Mouse (Mus musculus) heart, postnatal 0 days (tissue): ENCODE results near the gene Tspan3. TPM values are rescaled to one million over a fixed set of nuclear protein-coding genes. Genes with fewer than 3 reads are reported as not detected.

Experiments
- ATAC-seq: fragments of 200-750 bp; cut with Nextera tagmentation; 2 replicates; pipeline ENCODE4 v1.8.0; 2017; ENCODE audit warnings: low read depth, moderate number of reproducible peaks, moderate library complexity; ENCODE audit not compliant: insufficient read depth
- DNase-seq: peaks from one replicate; pipeline ENCODE4 v3.0.0-alpha.2; 2016; ENCODE audit warnings: low spot score
- H3K27ac ChIP-seq: fragments of 300-500 bp; sonication (generic); 2 replicates; pipeline ENCODE4 v1.5.1; 2014; ENCODE audit warnings: low read depth, mild to moderate bottlenecking
- H3K27me3 ChIP-seq: fragments of 300-500 bp; sonication (generic); 2 replicates; pipeline ENCODE4 v1.6.1; 2014; ENCODE audit warnings: low read length, mixed read lengths; ENCODE audit not compliant: control insufficient read depth, insufficient read depth
- H3K36me3 ChIP-seq: fragments of 300-500 bp; sonication (generic); replicated peaks from 2 replicates; pipeline ENCODE4 v1.6.1; 2014; ENCODE audit warnings: low read length, mixed read lengths; ENCODE audit not compliant: control insufficient read depth, insufficient read depth
- H3K4me1 ChIP-seq: fragments of 300-500 bp; sonication (generic); 2 replicates; pipeline ENCODE4 v1.6.1; 2014; ENCODE audit warnings: antibody characterized with exemption; ENCODE audit not compliant: control insufficient read depth, insufficient read depth
- H3K4me2 ChIP-seq: fragments of 300-500 bp; sonication (generic); 2 replicates; pipeline ENCODE4 v1.6.1; 2014; ENCODE audit warnings: low read depth, mild to moderate bottlenecking, low read length, moderate library complexity
- H3K4me3 ChIP-seq: fragments of 300-500 bp; sonication (generic); 2 replicates; pipeline ENCODE4 v1.5.1; 2014; ENCODE audit warnings: low read depth, low read length
- H3K9ac ChIP-seq: fragments of 300-500 bp; sonication (generic); replicated peaks from 2 replicates; pipeline ENCODE4 v1.6.1; 2014; ENCODE audit warnings: low read depth, low read length, mixed read lengths
- H3K9me3 ChIP-seq: fragments of 300-500 bp; sonication (generic); replicated peaks from 2 replicates; pipeline ENCODE4 v1.6.1; 2016; ENCODE audit warnings: low read length; ENCODE audit not compliant: control insufficient read depth
- CTCF ChIP-seq: IDR thresholded peaks from 2 replicates; pipeline ENCODE4 v1.5.1; 2016; ENCODE audit warnings: antibody characterized with exemption, control low read depth, low read depth
- EP300 ChIP-seq: IDR thresholded peaks from 2 replicates; pipeline ENCODE4 v1.6.1; 2016; ENCODE audit warnings: antibody characterized with exemption, low read depth
- WGBS: fragments of 180-500 bp; shearing (Covaris S2); extraction: QIAGEN DNeasy Blood & Tissue Kit; methylation state at CpG from one replicate; pipeline ENCODE4 v1.1.7; 2014; 5-methylcytosine and 5-hydroxymethylcytosine counted together
- polyA plus RNA-seq: library from polyadenylated mRNA; unstranded; fragments of >200 nt; fragmentation: Nextera tagmentation; extraction: Ambion mirVana; gene quantifications from 2 replicates; pipeline ENCODE4 v1.2.1, GENCODE M21; 2015
- total RNA-seq: library from RNA; depleted of rRNA; stranded (reverse); fragments of >200 nt; gene quantifications from 2 replicates; pipeline ENCODE4 v1.2.3, GENCODE M21; 2014; ENCODE audit warnings: low replicate concordance

Tspan3 gene
- total and polyA plus RNA-seq, 2 experiments from 2014 or later: 402 to 461 TPM

- ATAC-seq: no peak
These were observed 57.8 kb downstream of the Tspan3 start for GRCm38 (mm10) chr9:56107527-56107926.

GRCm38 (mm10) chr9:56106274-56107072, 58.8 kb downstream of the Tspan3 start:
- WGBS: 72% methylated on average over 6 of the region's 6 CpGs
- ATAC-seq: no peak
- Histone ChIP-seq H3K4me1 (0 out of 2 replicates have a peak, but pooled peaks cover 3% of the 10 kb centered on the region), H3K9me3 (no peaks in the 10 kb centered on the region), H3K36me3 (no peaks in the 10 kb centered on the region), H3K27ac (no peak overlapping the region), H3K9ac (no peak overlapping the region), H3K4me2 (no peak overlapping the region), H3K4me3 (no peak overlapping the region), H3K27me3 (no peaks in the 10 kb centered on the region)
- no peak for DNase-seq
- TF ChIP-seq EP300 (no peak), CTCF (no peak)

More at GRCm38 (mm10) chr9:56107527-56107926, 57.8 kb downstream of the Tspan3 start:
- Histone ChIP-seq H3K4me1 (0 out of 2 replicates have a peak, but pooled peaks cover 3% of the 10 kb centered on the region), H3K36me3 (no peaks in the 10 kb centered on the region), H3K27ac (no peak overlapping the region), H3K9me3 (no peaks in the 10 kb centered on the region), H3K4me3 (no peak overlapping the region), H3K9ac (no peak overlapping the region), H3K27me3 (no peaks in the 10 kb centered on the region), H3K4me2 (no peak overlapping the region)
- no peak for DNase-seq
- TF ChIP-seq CTCF: no peak
- no peak for TF ChIP-seq EP300
- WGBS: 66% methylated on average over 6 of the region's 6 CpGs

GRCm38 (mm10) chr9:56104921-56105320, 60.4 kb downstream of the Tspan3 start:
- H3K9me3 ChIP-seq: no peaks in the 10 kb centered on the region
- no peak overlapping the region for H3K4me3 ChIP-seq
- H3K4me1 ChIP-seq: 0 out of 2 replicates have a peak, but pooled peaks cover 3% of the 10 kb centered on the region
- H3K4me2 ChIP-seq: no peak overlapping the region
- H3K36me3 ChIP-seq: no peaks in the 10 kb centered on the region
- no peak for TF ChIP-seq EP300
- no peak for TF ChIP-seq CTCF
- H3K27me3 ChIP-seq: no peaks in the 10 kb centered on the region
- DNase-seq (no peak), ATAC-seq (no peak)
- no peak overlapping the region for H3K9ac ChIP-seq
- 69% methylated on average over 7 of the region's 7 CpGs for WGBS
- no peak overlapping the region for H3K27ac ChIP-seq

GRCm38 (mm10) chr9:56101022-56101421, 64.3 kb downstream of the Tspan3 start:
- ATAC-seq (no peak), DNase-seq (no peak)
- no peaks in the 10 kb centered on the region for H3K9me3 ChIP-seq
- no peaks in the 10 kb centered on the region for H3K4me1 ChIP-seq
- H3K27me3 ChIP-seq: no peaks in the 10 kb centered on the region
- no peak overlapping the region for H3K4me2 ChIP-seq
- TF ChIP-seq CTCF (no peak), EP300 (no peak)
- no peak overlapping the region for H3K9ac ChIP-seq
- no peak overlapping the region for H3K27ac ChIP-seq
- no peak overlapping the region for H3K4me3 ChIP-seq
- WGBS: 33% methylated on average over 4 of the region's 4 CpGs
- H3K36me3 ChIP-seq: no peaks in the 10 kb centered on the region

GRCm38 (mm10) chr9:56100041-56100522, 65.2 kb downstream of the Tspan3 start:
- Histone ChIP-seq H3K9ac (no peak overlapping the region), H3K9me3 (no peaks in the 10 kb centered on the region), H3K4me2 (no peak overlapping the region), H3K36me3 (no peaks in the 10 kb centered on the region), H3K27ac (no peak overlapping the region), H3K4me1 (no peaks in the 10 kb centered on the region), H3K27me3 (no peaks in the 10 kb centered on the region), H3K4me3 (no peak overlapping the region)
- DNase-seq (no peak), ATAC-seq (no peak)
- 70% methylated on average over 7 of the region's 7 CpGs for WGBS
- no peak for TF ChIP-seq CTCF
- no peak for TF ChIP-seq EP300
